Mouse (Mus musculus) kidney, adult 2 months (tissue): ENCODE measurements around the gene Ptprg.

ENCODE experiments used
- CTCF ChIP-seq: fragments of 200-500 bp; conservative IDR thresholded peaks from 2 replicates; pipeline ENCODE4 v1.5.1; 2011; ENCODE audit warnings: low read depth, mild to moderate bottlenecking, control low read depth, low read length, moderate library complexity, mixed read lengths; ENCODE audit not compliant: insufficient read depth, insufficient read length
- POLR2A ChIP-seq: fragments of 200-500 bp; IDR thresholded peaks from one replicate; pipeline ENCODE4 v1.6.1; 2011; ENCODE audit warnings: low read depth, low read length, control low read depth

DNA sequence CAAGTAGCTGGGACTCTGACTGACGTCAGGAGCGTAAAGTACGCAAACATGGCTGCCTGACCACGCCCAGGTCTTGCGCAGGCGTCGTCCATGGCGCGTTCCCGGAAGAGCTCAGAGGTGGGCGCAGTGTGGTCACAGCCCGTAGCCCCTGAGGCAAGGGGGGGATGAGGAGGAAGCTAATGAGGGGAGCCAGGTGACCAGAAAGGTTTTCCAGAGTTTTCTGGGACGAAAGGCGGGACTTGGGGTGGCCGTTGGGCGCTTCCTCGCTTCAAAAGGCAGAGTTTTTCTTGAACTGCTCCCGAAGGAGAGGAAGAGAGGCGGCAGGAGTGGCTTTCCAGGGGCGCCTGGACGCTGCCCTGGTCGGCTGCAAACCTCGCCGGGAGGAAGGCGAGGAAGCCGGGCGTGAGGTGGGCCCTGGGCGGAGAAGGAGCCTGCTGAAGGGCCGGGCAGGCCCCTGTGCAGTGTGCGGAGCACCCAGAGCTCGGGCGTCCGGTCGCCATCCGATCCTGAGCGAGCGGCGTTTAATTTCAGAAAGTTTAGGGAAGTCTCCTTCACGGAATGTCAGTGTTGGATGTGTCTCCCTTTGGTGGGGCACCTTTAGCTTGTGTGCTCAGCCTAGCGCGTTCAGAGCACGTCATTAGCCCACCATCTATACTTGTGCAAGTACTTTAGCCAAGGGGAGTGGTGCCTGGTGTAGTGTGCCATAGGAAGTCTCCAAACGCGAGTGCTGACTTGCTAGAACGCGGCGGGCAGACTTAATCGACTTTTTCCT, 731.0 kb downstream of the Ptprg start, which contains the start of gene 3830406C13Rik:
- TF ChIP-seq CTCF (no peak), POLR2A (peak; percentile 87)
